Mouse (Mus musculus): ENCODE measurements at regions not wholly inside any gene's neighbourhood (a gene's known extent, or its start where the extent isn't known, plus 50 kb on each side); places are given as distances from the start of the nearest gene placed in this dataset.
A peak's percentile ranks its signal among the peaks of the same experiment; 100 is the strongest.

DNA sequence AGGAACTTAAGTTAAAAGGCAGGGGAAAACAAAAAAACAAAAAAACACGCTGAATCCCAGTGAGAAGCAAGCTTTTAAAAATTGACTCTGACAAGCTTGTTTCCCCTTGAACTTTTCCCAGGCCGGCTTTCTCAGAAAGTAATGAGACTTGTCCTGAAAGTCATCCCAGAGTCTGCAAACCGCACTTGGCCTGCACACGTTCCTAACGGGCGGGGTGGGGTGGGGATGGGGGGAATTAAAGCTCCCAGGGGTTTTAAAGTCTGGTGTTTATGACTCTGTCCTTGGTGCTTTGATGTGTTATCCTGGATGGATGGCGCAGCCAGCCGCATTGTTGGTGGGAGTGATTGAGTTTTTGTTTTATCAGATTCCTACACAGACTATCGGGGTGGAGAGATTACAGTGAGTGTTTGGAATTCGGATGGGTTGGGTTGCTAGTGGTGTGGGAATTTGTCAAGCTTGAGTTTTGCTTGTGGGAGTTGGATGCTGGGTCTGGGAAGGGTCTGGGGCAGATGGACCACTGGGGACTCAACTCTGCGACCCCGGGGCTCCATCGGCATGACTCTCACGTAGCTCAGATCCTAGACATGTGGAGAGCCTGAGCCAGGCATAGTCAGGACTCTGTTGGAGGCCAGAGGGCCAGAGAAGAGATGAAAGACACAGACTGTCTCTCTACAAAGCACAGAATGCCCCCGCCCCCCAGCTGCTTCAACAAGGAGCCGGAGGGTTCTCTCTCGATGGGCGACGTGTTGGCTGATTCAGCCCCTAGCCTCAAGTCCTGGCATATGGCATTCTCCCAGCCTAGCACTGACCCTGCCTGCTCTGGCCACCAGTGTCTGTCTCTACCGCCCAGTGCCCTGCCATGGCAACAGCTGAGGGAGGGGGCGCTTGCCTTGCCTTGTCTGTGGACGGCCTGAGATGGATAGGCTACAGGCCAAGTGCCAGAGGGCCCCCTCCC, 75.5 kb downstream of the E030025P04Rik start:
- Histone ChIP-seq H3K9me3 (ENCODE audit: control insufficient read depth, low read length) (no peaks in the 10 kb centered on the region), H3K4me1 (replicated peaks; ENCODE audit: control insufficient read depth, insufficient read depth, low read length) (peaks cover 18% of the 10 kb centered on the region), H3K4me2 (ENCODE audit: low read length) (no peak overlapping the region), H3K9ac (replicated peaks; ENCODE audit: low read depth, low read length) (no peak overlapping the region), H3K36me3 (ENCODE audit: control insufficient read depth, insufficient read depth) (no peaks in the 10 kb centered on the region), H3K27me3 (replicated peaks; ENCODE audit: control insufficient read depth, insufficient read depth, low read length) (no peaks in the 10 kb centered on the region), H3K27ac (ENCODE audit: low read length) (no peak overlapping the region), H3K4me3 (replicated peaks; ENCODE audit: low read length) (no peak overlapping the region)
- 45% methylated on average over 22 of the region's 22 CpGs for WGBS
- ATAC-seq: peak; percentile 79

DNA sequence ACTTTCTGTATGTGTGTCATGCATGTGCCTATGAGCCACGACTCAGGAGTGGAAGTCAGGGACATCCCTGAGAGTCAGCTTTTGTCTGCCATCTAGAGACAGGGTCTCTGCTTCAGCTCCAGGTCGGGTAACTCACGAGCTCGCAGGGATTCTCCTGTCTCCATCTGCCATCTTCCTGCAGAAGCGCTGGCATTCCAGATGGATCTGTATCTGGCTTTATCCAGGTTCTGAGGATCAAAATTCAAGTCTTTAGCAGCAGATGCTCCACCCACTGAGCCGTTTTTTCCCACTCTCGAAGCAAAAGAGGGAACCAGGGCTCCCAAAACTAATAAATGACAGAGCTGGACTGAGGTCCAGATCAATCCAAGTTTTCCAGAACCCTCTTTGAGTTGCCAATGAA, 76.4 kb downstream of the E030025P04Rik start:
- no peaks in the 10 kb centered on the region for H3K9me3 ChIP-seq (ENCODE audit: control insufficient read depth, low read length)
- H3K4me1 ChIP-seq (replicated peaks; ENCODE audit: control insufficient read depth, insufficient read depth, low read length): peaks cover 18% of the 10 kb centered on the region
- H3K9ac ChIP-seq (replicated peaks; ENCODE audit: low read depth, low read length): no peak overlapping the region
- no peaks in the 10 kb centered on the region for H3K27me3 ChIP-seq (replicated peaks; ENCODE audit: control insufficient read depth, insufficient read depth, low read length)
- no peaks in the 10 kb centered on the region for H3K36me3 ChIP-seq (ENCODE audit: control insufficient read depth, insufficient read depth)
- 70% methylated on average over 7 of the region's 7 CpGs for WGBS
- 0 out of 2 replicates have a peak overlapping the region, but pooled peaks have one; percentile 12 for H3K27ac ChIP-seq (ENCODE audit: low read length)
- H3K4me2 ChIP-seq (ENCODE audit: low read length): no peak overlapping the region
- no peak for ATAC-seq
- no peak overlapping the region for H3K4me3 ChIP-seq (replicated peaks; ENCODE audit: low read length)

GRCm38 (mm10) chr11:109061971-109062370, 82.2 kb downstream of the E030025P04Rik start:
- H3K9ac ChIP-seq (replicated peaks; ENCODE audit: low read depth, low read length): no peak overlapping the region
- H3K9me3 ChIP-seq (ENCODE audit: control insufficient read depth, low read length): no peaks in the 10 kb centered on the region
- H3K4me1 ChIP-seq (replicated peaks; ENCODE audit: control insufficient read depth, insufficient read depth, low read length): no peaks in the 10 kb centered on the region
- H3K27ac ChIP-seq (ENCODE audit: low read length): no peak overlapping the region
- H3K36me3 ChIP-seq (ENCODE audit: control insufficient read depth, insufficient read depth): no peaks in the 10 kb centered on the region
- H3K4me3 ChIP-seq (replicated peaks; ENCODE audit: low read length): no peak overlapping the region
- no peak overlapping the region for H3K4me2 ChIP-seq (ENCODE audit: low read length)
- ATAC-seq: no peak
- 68% methylated on average over 4 of the region's 4 CpGs for WGBS
- no peaks in the 10 kb centered on the region for H3K27me3 ChIP-seq (replicated peaks; ENCODE audit: control insufficient read depth, insufficient read depth, low read length)

GRCm38 (mm10) chr11:109060527-109060908, 83.7 kb downstream of the E030025P04Rik start:
- H3K9ac ChIP-seq (replicated peaks; ENCODE audit: low read depth, low read length): no peak overlapping the region
- no peaks in the 10 kb centered on the region for H3K9me3 ChIP-seq (ENCODE audit: control insufficient read depth, low read length)
- no peak for ATAC-seq
- H3K4me1 ChIP-seq (replicated peaks; ENCODE audit: control insufficient read depth, insufficient read depth, low read length): no peaks in the 10 kb centered on the region
- H3K36me3 ChIP-seq (ENCODE audit: control insufficient read depth, insufficient read depth): no peaks in the 10 kb centered on the region
- H3K27ac ChIP-seq (ENCODE audit: low read length): no peak overlapping the region
- no peak overlapping the region for H3K4me2 ChIP-seq (ENCODE audit: low read length)
- WGBS: 94% methylated on average over 3 of the region's 3 CpGs
- no peaks in the 10 kb centered on the region for H3K27me3 ChIP-seq (replicated peaks; ENCODE audit: control insufficient read depth, insufficient read depth, low read length)
- no peak overlapping the region for H3K4me3 ChIP-seq (replicated peaks; ENCODE audit: low read length)

DNA sequence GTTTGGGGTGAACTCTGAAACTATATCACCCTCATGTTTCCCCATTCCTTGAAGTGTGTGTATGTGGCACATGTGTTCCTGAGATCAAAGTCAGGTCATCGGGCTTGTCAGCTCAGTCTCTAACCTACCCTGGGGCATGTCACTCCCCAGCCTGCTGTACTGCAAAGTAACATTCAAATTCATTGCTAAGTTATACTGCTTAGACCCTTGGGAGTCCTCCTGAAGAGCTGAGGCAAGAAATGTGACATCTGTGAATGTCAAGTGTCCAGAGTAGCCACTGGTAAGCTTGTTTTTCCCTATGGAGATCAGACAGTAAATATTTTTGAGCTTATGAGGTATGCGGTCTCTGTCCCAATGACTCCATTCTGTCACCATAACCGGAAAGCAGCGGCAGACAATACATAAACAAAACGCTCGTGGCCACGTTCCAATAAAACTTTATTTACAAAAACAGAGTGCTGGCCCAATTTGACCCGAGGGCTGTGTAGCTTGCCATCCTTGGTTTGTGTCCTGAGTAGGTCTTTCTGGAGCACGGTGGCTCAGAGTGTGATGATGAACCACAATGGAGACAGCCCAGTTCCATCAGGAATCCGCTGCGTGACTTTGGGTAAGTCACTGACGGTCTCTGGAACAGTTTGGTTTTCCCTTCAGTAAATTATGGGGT, 84.2 kb downstream of the E030025P04Rik start:
- H3K27ac ChIP-seq (ENCODE audit: low read length): no peak overlapping the region
- H3K4me2 ChIP-seq (ENCODE audit: low read length): no peak overlapping the region
- no peaks in the 10 kb centered on the region for H3K36me3 ChIP-seq (ENCODE audit: control insufficient read depth, insufficient read depth)
- H3K4me3 ChIP-seq (replicated peaks; ENCODE audit: low read length): no peak overlapping the region
- H3K9ac ChIP-seq (replicated peaks; ENCODE audit: low read depth, low read length): no peak overlapping the region
- no peaks in the 10 kb centered on the region for H3K4me1 ChIP-seq (replicated peaks; ENCODE audit: control insufficient read depth, insufficient read depth, low read length)
- 90% methylated on average over 12 of the region's 12 CpGs for WGBS
- no peaks in the 10 kb centered on the region for H3K27me3 ChIP-seq (replicated peaks; ENCODE audit: control insufficient read depth, insufficient read depth, low read length)
- no peak for ATAC-seq
- no peaks in the 10 kb centered on the region for H3K9me3 ChIP-seq (ENCODE audit: control insufficient read depth, low read length)

DNA sequence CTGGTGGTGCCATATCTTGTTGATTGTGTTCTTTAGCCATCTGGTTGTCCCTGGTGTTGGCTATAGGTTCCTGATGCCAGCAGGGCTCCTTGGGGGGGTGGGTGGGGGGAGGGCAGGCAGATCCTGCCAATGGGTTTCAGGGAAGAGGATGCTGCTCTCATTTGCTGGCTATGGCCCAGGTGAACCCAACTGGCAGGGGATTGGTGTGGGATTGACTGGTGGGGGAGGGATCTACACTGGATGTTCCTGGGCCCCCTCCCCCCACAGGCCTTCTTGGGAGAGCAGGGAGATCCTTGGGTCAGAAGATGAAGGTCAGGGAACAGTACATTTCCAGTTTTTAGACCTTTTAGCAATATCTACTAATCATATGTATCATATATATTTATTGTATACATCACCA, 86.1 kb downstream of the E030025P04Rik start:
- no peaks in the 10 kb centered on the region for H3K4me1 ChIP-seq (replicated peaks; ENCODE audit: control insufficient read depth, insufficient read depth, low read length)
- H3K9me3 ChIP-seq (ENCODE audit: control insufficient read depth, low read length): no peaks in the 10 kb centered on the region
- H3K27ac ChIP-seq (ENCODE audit: low read length): no peak overlapping the region
- H3K36me3 ChIP-seq (ENCODE audit: control insufficient read depth, insufficient read depth): no peaks in the 10 kb centered on the region
- H3K9ac ChIP-seq (replicated peaks; ENCODE audit: low read depth, low read length): no peak overlapping the region
- H3K4me3 ChIP-seq (replicated peaks; ENCODE audit: low read length): no peak overlapping the region
- H3K4me2 ChIP-seq (ENCODE audit: low read length): no peak overlapping the region
- ATAC-seq: no peak
- no peaks in the 10 kb centered on the region for H3K27me3 ChIP-seq (replicated peaks; ENCODE audit: control insufficient read depth, insufficient read depth, low read length)

GRCm38 (mm10) chr11:109048257-109049101, 95.7 kb downstream of the E030025P04Rik start:
- ATAC-seq: no peak
- Histone ChIP-seq H3K27ac (ENCODE audit: low read length) (no peak overlapping the region), H3K27me3 (replicated peaks; ENCODE audit: control insufficient read depth, insufficient read depth, low read length) (no peaks in the 10 kb centered on the region), H3K4me3 (replicated peaks; ENCODE audit: low read length) (no peak overlapping the region), H3K4me1 (replicated peaks; ENCODE audit: control insufficient read depth, insufficient read depth, low read length) (no peaks in the 10 kb centered on the region), H3K9ac (replicated peaks; ENCODE audit: low read depth, low read length) (no peak overlapping the region), H3K36me3 (ENCODE audit: control insufficient read depth, insufficient read depth) (no peaks in the 10 kb centered on the region), H3K4me2 (ENCODE audit: low read length) (no peak overlapping the region), H3K9me3 (ENCODE audit: control insufficient read depth, low read length) (no peaks in the 10 kb centered on the region)
- WGBS: 66% methylated on average over 10 of the region's 10 CpGs

GRCm38 (mm10) chr11:109047483-109048110, 96.6 kb downstream of the E030025P04Rik start:
- no peak overlapping the region for H3K9ac ChIP-seq (replicated peaks; ENCODE audit: low read depth, low read length)
- no peaks in the 10 kb centered on the region for H3K36me3 ChIP-seq (ENCODE audit: control insufficient read depth, insufficient read depth)
- no peak overlapping the region for H3K4me3 ChIP-seq (replicated peaks; ENCODE audit: low read length)
- H3K27me3 ChIP-seq (replicated peaks; ENCODE audit: control insufficient read depth, insufficient read depth, low read length): no peaks in the 10 kb centered on the region
- WGBS: 87% methylated on average over 4 of the region's 4 CpGs
- no peaks in the 10 kb centered on the region for H3K4me1 ChIP-seq (replicated peaks; ENCODE audit: control insufficient read depth, insufficient read depth, low read length)
- no peaks in the 10 kb centered on the region for H3K9me3 ChIP-seq (ENCODE audit: control insufficient read depth, low read length)
- ATAC-seq: no peak
- no peak overlapping the region for H3K4me2 ChIP-seq (ENCODE audit: low read length)
- H3K27ac ChIP-seq (ENCODE audit: low read length): no peak overlapping the region

DNA sequence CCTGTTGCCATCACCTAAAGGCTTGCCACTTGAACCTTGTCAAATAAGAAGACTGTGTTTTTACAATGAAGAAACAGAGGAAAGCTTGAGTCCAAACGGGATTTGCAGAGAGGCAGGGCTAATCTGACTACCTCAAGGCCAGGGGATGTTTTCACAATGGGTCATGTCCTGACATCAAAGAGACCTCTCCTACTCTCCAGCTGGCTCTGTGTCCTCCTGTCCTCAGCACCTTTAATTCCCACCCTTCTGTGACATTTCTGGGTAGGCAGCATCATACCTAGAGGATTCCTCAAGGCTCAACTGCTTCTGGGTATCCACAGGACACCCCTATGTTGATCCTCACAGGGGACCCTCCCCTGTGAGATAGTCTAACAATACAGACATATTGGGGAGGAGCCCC, 97.7 kb downstream of the E030025P04Rik start:
- H3K36me3 ChIP-seq (ENCODE audit: control insufficient read depth, insufficient read depth): no peaks in the 10 kb centered on the region

More for the DNA sequence above, 97.7 kb downstream of the E030025P04Rik start:
- H3K4me2 ChIP-seq (ENCODE audit: low read length): no peak overlapping the region
- no peak overlapping the region for H3K27ac ChIP-seq (ENCODE audit: low read length)
- no peaks in the 10 kb centered on the region for H3K9me3 ChIP-seq (ENCODE audit: control insufficient read depth, low read length)
- H3K9ac ChIP-seq (replicated peaks; ENCODE audit: low read depth, low read length): no peak overlapping the region
- H3K27me3 ChIP-seq (replicated peaks; ENCODE audit: control insufficient read depth, insufficient read depth, low read length): no peaks in the 10 kb centered on the region
- H3K4me1 ChIP-seq (replicated peaks; ENCODE audit: control insufficient read depth, insufficient read depth, low read length): no peaks in the 10 kb centered on the region
- ATAC-seq: no peak
- WGBS: 35% methylated on average over 1 of the region's 1 CpGs
- H3K4me3 ChIP-seq (replicated peaks; ENCODE audit: low read length): no peak overlapping the region
